In genomic region chr16:30207111-30207828, GRCm38 (mm10) we compare ENCODE assay signal across 15 mouse cellular contexts.
DNase-seq lines count a peak whose midpoint lies in the region; ATAC-seq and TF ChIP-seq lines count a peak whose summit lies in the region.
"Had no signal": no experiment of that assay in that cellular context is flagged by ENCODE, and none has a peak within 500 bp of the region (broad histone marks: within the 10 kb centered on the region; RNA-seq: fewer than 3 reads in every experiment).

No protein-coding gene starts in this region.

- peaks cover 5% of the 10 kb centered on the region; the same call in 1 of the 2 replicates for H3K9me3 ChIP-seq in intestine, embryonic 14.5 days (ENCODE audit: control insufficient read depth, low read length)
- H3K9me3 ChIP-seq in intestine, postnatal 0 days (ENCODE audit: control insufficient read depth), result no peaks in the 10 kb centered on the region
- H3K9me3 ChIP-seq in lung, embryonic 14.5 days (ENCODE audit: low read depth, low read length), result no peaks in the 10 kb centered on the region
- H3K9me3 ChIP-seq in ES-Bruce4 (replicated peaks; ENCODE audit: control insufficient read depth, insufficient read depth, low read length, poor library complexity, severe bottlenecking), result 0 out of 2 replicates have a peak, but pooled peaks cover 3% of the 10 kb centered on the region
- H3K9me3 ChIP-seq: limb, embryonic 15.5 days had no signal

- H3K27me3 ChIP-seq in intestine, embryonic 14.5 days (replicated peaks; ENCODE audit: control insufficient read depth, insufficient read depth, low read length), result no peaks in the 10 kb centered on the region
- no peaks in the 10 kb centered on the region for H3K27me3 ChIP-seq in intestine, postnatal 0 days (replicated peaks; ENCODE audit: control insufficient read depth, insufficient read depth, low read length)
- no peaks in the 10 kb centered on the region for H3K27me3 ChIP-seq in lung, embryonic 14.5 days (ENCODE audit: insufficient read depth, low read length)
- H3K27me3 ChIP-seq in ES-Bruce4 (ENCODE audit: control insufficient read depth, insufficient read depth, low read length, poor library complexity, severe bottlenecking), result no peaks in the 10 kb centered on the region
- H3K27me3 ChIP-seq: limb, embryonic 15.5 days had no signal

- TF ChIP-seq POLR2A in ES-Bruce4 (IDR thresholded peaks at IDR 0.05; ENCODE audit: insufficient read depth, low read length), result no peak

- H3K4me1 ChIP-seq in intestine, embryonic 14.5 days (replicated peaks; ENCODE audit: control insufficient read depth, insufficient read depth, low read length), result peaks cover 6% of the 10 kb centered on the region
- H3K4me1 ChIP-seq in intestine, postnatal 0 days (replicated peaks; ENCODE audit: control insufficient read depth, insufficient read depth, low read length), result no peaks in the 10 kb centered on the region
- H3K4me1 ChIP-seq in lung, embryonic 14.5 days (ENCODE audit: insufficient read depth), result no peaks in the 10 kb centered on the region
- H3K4me1 ChIP-seq in ES-Bruce4 (ENCODE audit: control insufficient read depth, insufficient read depth, low read length), result peaks cover 11% of the 10 kb centered on the region

- no peaks in the 10 kb centered on the region for H3K36me3 ChIP-seq in intestine, embryonic 14.5 days (ENCODE audit: control insufficient read depth, insufficient read depth, low read length)
- H3K36me3 ChIP-seq in intestine, postnatal 0 days (ENCODE audit: control insufficient read depth, insufficient read depth), result no peaks in the 10 kb centered on the region
- no peaks in the 10 kb centered on the region for H3K36me3 ChIP-seq in lung, embryonic 14.5 days (ENCODE audit: insufficient read depth)
- H3K36me3 ChIP-seq in ES-Bruce4 (ENCODE audit: control insufficient read depth, insufficient read depth, low read length, poor library complexity, severe bottlenecking), result no peaks in the 10 kb centered on the region
- H3K36me3 ChIP-seq: heart, embryonic 13.5 days; limb, embryonic 15.5 days had no signal

- no peak overlapping the region for H3K4me3 ChIP-seq in intestine, embryonic 14.5 days (ENCODE audit: low read depth, low read length)
- no peak overlapping the region for H3K4me3 ChIP-seq in intestine, postnatal 0 days (ENCODE audit: low read depth, low read length)
- H3K4me3 ChIP-seq in lung, embryonic 14.5 days (ENCODE audit: low read depth, low read length), result no peak overlapping the region
- no peak overlapping the region for H3K4me3 ChIP-seq in ES-Bruce4 (ENCODE audit: low read depth, low read length)
- H3K4me3 ChIP-seq: forebrain, embryonic 13.5 days; heart, embryonic 13.5 days; limb, embryonic 15.5 days had no signal

- H3K27ac ChIP-seq in intestine, embryonic 14.5 days (ENCODE audit: low read depth), result no peak overlapping the region
- H3K27ac ChIP-seq in intestine, postnatal 0 days (ENCODE audit: low read depth, low read length), result no peak overlapping the region
- H3K27ac ChIP-seq in lung, embryonic 14.5 days (ENCODE audit: low read depth), result no peak overlapping the region
- H3K27ac ChIP-seq in ES-Bruce4 (ENCODE audit: insufficient read depth, low read length), result peak overlapping the region; percentile 95
- H3K27ac ChIP-seq: forebrain, embryonic 13.5 days; heart, embryonic 13.5 days; limb, embryonic 15.5 days had no signal

- 91% methylated on average over 11 of the region's 11 CpGs for WGBS in intestine, embryonic 14.5 days
- WGBS in intestine, postnatal 0 days, result 93% methylated on average over 11 of the region's 11 CpGs
- WGBS in lung, embryonic 14.5 days, result 91% methylated on average over 11 of the region's 11 CpGs

- no peak overlapping the region for H3K9ac ChIP-seq in intestine, embryonic 14.5 days (ENCODE audit: low read length)
- H3K9ac ChIP-seq in intestine, postnatal 0 days (ENCODE audit: low read depth, low read length), result no peak overlapping the region
- H3K9ac ChIP-seq in lung, embryonic 14.5 days, result no peak overlapping the region
- H3K9ac ChIP-seq in ES-Bruce4 (ENCODE audit: low read depth, poor library complexity, severe bottlenecking), result peak overlapping the region; percentile 36
- H3K9ac ChIP-seq: forebrain, embryonic 13.5 days; heart, embryonic 13.5 days; limb, embryonic 15.5 days had no signal

- no peak for ATAC-seq in intestine, embryonic 14.5 days (replicated peaks; ENCODE audit: low FRiP score, low TSS enrichment, low read depth)
- ATAC-seq in intestine, postnatal 0 days, result no peak
- no peak for ATAC-seq in lung, embryonic 14.5 days (ENCODE audit: insufficient read depth)
- ATAC-seq: forebrain, embryonic 13.5 days; inflammation-experienced regulatory T-cells, adult 6 months had no signal

- no peak overlapping the region for H3K4me2 ChIP-seq in intestine, embryonic 14.5 days (ENCODE audit: low read length)
- no peak overlapping the region for H3K4me2 ChIP-seq in intestine, postnatal 0 days (replicated peaks; ENCODE audit: low read depth)
- no peak overlapping the region for H3K4me2 ChIP-seq in lung, embryonic 14.5 days
- H3K4me2 ChIP-seq: forebrain, embryonic 13.5 days; heart, embryonic 13.5 days; limb, embryonic 15.5 days had no signal

- no peak for TF ChIP-seq CTCF in intestine, postnatal 0 days (IDR thresholded peaks at IDR 0.05; ENCODE audit: low read depth)
- peak; percentile 34; the same call in 1 of the 2 replicates for TF ChIP-seq CTCF in lung, embryonic 14.5 days (IDR thresholded peaks at IDR 0.05; ENCODE audit: low read depth)
- TF ChIP-seq CTCF in ES-Bruce4 (IDR thresholded peaks at IDR 0.05; ENCODE audit: low read depth, low read length), result peak; percentile 36

- peak; percentile 43 for DNase-seq in intestine, embryonic 14.5 days (ENCODE audit: low spot score)
- DNase-seq in lung, embryonic 14.5 days, result no peak
- DNase-seq in lung, adult 18-20 months, result no peak
- peak; percentile 41 for DNase-seq in naive thymus-derived CD4-positive, alpha-beta T cell, adult 2 months (ENCODE audit: low read depth)
- DNase-seq in natural killer cell, adult 2 months (ENCODE audit: low spot score in 2 of 2), result no peak
- DNase-seq in heart, adult 18-20 months, result no peak
- DNase-seq: cerebellum, postnatal 25 days; right cerebral cortex, postnatal 14 days; thymus, postnatal 4 days had no signal

- TF ChIP-seq EP300 in ES-Bruce4 (IDR thresholded peaks at IDR 0.05; ENCODE audit: insufficient read depth, low read depth, low read length), result no peak

Comparison
In these comparisons a context has a peak if more than half of its experiments do, and no peak if none do; other contexts are left out.
1. DNase-seq: peak in intestine, embryonic 14.5 days (single experiment) and naive thymus-derived CD4-positive, alpha-beta T cell, adult 2 months (single experiment); none in lung, embryonic 14.5 days (single experiment), lung, adult 18-20 months (0 of 2), natural killer cell, adult 2 months (0 of 2) and heart, adult 18-20 months (0 of 2).